Mouse (Mus musculus): ENCODE results near the gene Wnt7b. TPM values are rescaled to one million over a fixed set of nuclear protein-coding genes. Genes with fewer than 3 reads are reported as not detected.

Wnt7b gene
- polyA plus RNA-seq (2016; fragmentation: Nextera tagmentation; extraction: Ambion mirVana) = 78.3 and 79.5 TPM in 2 replicates

- H3K9me3 ChIP-seq (replicated peaks) = no peaks in the 10 kb centered on the region
- ATAC-seq (ENCODE audit: low FRiP score) = no peak
- H3K27ac ChIP-seq = peak within 1 kb of the TSS; percentile 80
- H3K4me2 ChIP-seq (replicated peaks) = peak within 1 kb of the TSS; percentile 95
- peaks cover 62% of the 10 kb centered on the region for H3K27me3 ChIP-seq
- WGBS = 2% methylated on average over 19 of the region's 19 CpGs
- peak within 1 kb of the TSS; percentile 76 for H3K4me3 ChIP-seq
- H3K4me1 ChIP-seq = peaks cover 42% of the 10 kb centered on the region
- H3K9ac ChIP-seq = peak within 1 kb of the TSS; percentile 80
- H3K36me3 ChIP-seq = no peaks in the 10 kb centered on the region
Measured at GRCm38 (mm10) chr15:85582356-85582910, at the start of gene Wnt7b. Gene Wnt7b, minus strand, starts transcription at chr15:85582473.

GRCm38 (mm10) chr15:85631591-85631990 lies 49.3 kb upstream of the Wnt7b start:
- H3K4me1 ChIP-seq = peaks cover 14% of the 10 kb centered on the region
- H3K9ac ChIP-seq = no peak overlapping the region
- H3K27ac ChIP-seq = no peak overlapping the region
- H3K4me2 ChIP-seq (replicated peaks) = no peak overlapping the region
- no peaks in the 10 kb centered on the region for H3K36me3 ChIP-seq
- H3K27me3 ChIP-seq = peaks cover 24% of the 10 kb centered on the region
- no peak overlapping the region for H3K4me3 ChIP-seq
- ATAC-seq (ENCODE audit: low FRiP score) = no peak
- no peaks in the 10 kb centered on the region for H3K9me3 ChIP-seq (replicated peaks)
- WGBS = 44% methylated on average over 2 of the region's 2 CpGs

GRCm38 (mm10) chr15:85629924-85630545 lies 47.8 kb upstream of the Wnt7b start:
- ATAC-seq (ENCODE audit: low FRiP score) = no peak

GRCm38 (mm10) chr15:85625666-85626279 lies 43.5 kb upstream of the Wnt7b start:
- Histone ChIP-seq H3K4me2 (replicated peaks) (peak overlapping the region; percentile 64), H3K27ac (peak overlapping the region; percentile 84), H3K9me3 (replicated peaks) (no peaks in the 10 kb centered on the region), H3K4me3 (peak overlapping the region; percentile 42), H3K27me3 (peaks cover 67% of the 10 kb centered on the region), H3K4me1 (peaks cover 18% of the 10 kb centered on the region; the same call in 1 of the 2 replicates), H3K9ac (peak overlapping the region; percentile 68), H3K36me3 (no peaks in the 10 kb centered on the region)
- ATAC-seq (ENCODE audit: low FRiP score) = peak; percentile 86
- 2% methylated on average over 65 of the region's 68 CpGs for WGBS

More at GRCm38 (mm10) chr15:85629924-85630545, 47.8 kb upstream of the Wnt7b start:
- 74% methylated on average over 7 of the region's 7 CpGs for WGBS
- no peak overlapping the region for H3K4me3 ChIP-seq
- H3K36me3 ChIP-seq = no peaks in the 10 kb centered on the region
- H3K4me2 ChIP-seq (replicated peaks) = no peak overlapping the region
- peaks cover 35% of the 10 kb centered on the region for H3K27me3 ChIP-seq
- peaks cover 27% of the 10 kb centered on the region for H3K4me1 ChIP-seq
- H3K9me3 ChIP-seq (replicated peaks) = no peaks in the 10 kb centered on the region
- H3K27ac ChIP-seq = no peak overlapping the region
- H3K9ac ChIP-seq = no peak overlapping the region

- Histone ChIP-seq H3K36me3 (no peaks in the 10 kb centered on the region), H3K27me3 (peaks cover 57% of the 10 kb centered on the region), H3K9ac (no peak overlapping the region), H3K27ac (no peak overlapping the region), H3K4me3 (no peak overlapping the region), H3K9me3 (replicated peaks) (no peaks in the 10 kb centered on the region), H3K4me2 (replicated peaks) (no peak overlapping the region), H3K4me1 (peaks cover 13% of the 10 kb centered on the region; the same call in 1 of the 2 replicates)
- ATAC-seq (ENCODE audit: low FRiP score) = no peak
- 80% methylated on average over 13 of the region's 13 CpGs for WGBS
Measured at GRCm38 (mm10) chr15:85622213-85622612, 39.9 kb upstream of the Wnt7b start.

- no peaks in the 10 kb centered on the region for H3K9me3 ChIP-seq (replicated peaks)
- WGBS = 34% methylated on average over 21 of the region's 21 CpGs
- H3K27ac ChIP-seq = no peak overlapping the region
- peaks cover 31% of the 10 kb centered on the region for H3K4me1 ChIP-seq
- no peak overlapping the region for H3K4me3 ChIP-seq
- no peaks in the 10 kb centered on the region for H3K36me3 ChIP-seq
- H3K9ac ChIP-seq = peak overlapping the region; percentile 23; the same call in 1 of the 2 replicates
- no peak for ATAC-seq (ENCODE audit: low FRiP score)
- peaks cover 42% of the 10 kb centered on the region for H3K27me3 ChIP-seq
- H3K4me2 ChIP-seq (replicated peaks) = no peak overlapping the region
Measured at GRCm38 (mm10) chr15:85615537-85616100, 33.3 kb upstream of the Wnt7b start.

GRCm38 (mm10) chr15:85615075-85615474 lies 32.8 kb upstream of the Wnt7b start:
- Histone ChIP-seq H3K9ac (0 out of 2 replicates have a peak overlapping the region, but pooled peaks have one; percentile 23), H3K9me3 (replicated peaks) (no peaks in the 10 kb centered on the region), H3K4me3 (no peak overlapping the region), H3K27ac (0 out of 2 replicates have a peak overlapping the region, but pooled peaks have one; percentile 82), H3K36me3 (no peaks in the 10 kb centered on the region), H3K27me3 (peaks cover 42% of the 10 kb centered on the region), H3K4me1 (peaks cover 32% of the 10 kb centered on the region), H3K4me2 (replicated peaks) (no peak overlapping the region)
- 43% methylated on average over 22 of the region's 22 CpGs for WGBS
- no peak for ATAC-seq (ENCODE audit: low FRiP score)

GRCm38 (mm10) chr15:85613358-85614266 lies 31.3 kb upstream of the Wnt7b start:
- Histone ChIP-seq H3K36me3 (no peaks in the 10 kb centered on the region), H3K9ac (peak overlapping the region; percentile 1; the same call in 1 of the 2 replicates), H3K4me1 (peaks cover 32% of the 10 kb centered on the region), H3K27me3 (peaks cover 40% of the 10 kb centered on the region), H3K27ac (peak overlapping the region; percentile 82), H3K4me3 (no peak overlapping the region), H3K9me3 (replicated peaks) (no peaks in the 10 kb centered on the region), H3K4me2 (replicated peaks) (no peak overlapping the region)
- WGBS = 67% methylated on average over 17 of the region's 17 CpGs
- peak; percentile 74 for ATAC-seq (ENCODE audit: low FRiP score)

GRCm38 (mm10) chr15:85612660-85613357 lies 30.5 kb upstream of the Wnt7b start:
- WGBS = 72% methylated on average over 8 of the region's 8 CpGs
- no peak for ATAC-seq (ENCODE audit: low FRiP score)
- H3K36me3 ChIP-seq = no peaks in the 10 kb centered on the region
- H3K9ac ChIP-seq = no peak overlapping the region
- peak overlapping the region; percentile 82 for H3K27ac ChIP-seq
- H3K9me3 ChIP-seq (replicated peaks) = no peaks in the 10 kb centered on the region
- H3K4me1 ChIP-seq = peaks cover 32% of the 10 kb centered on the region
- no peak overlapping the region for H3K4me3 ChIP-seq
- H3K4me2 ChIP-seq (replicated peaks) = no peak overlapping the region
- peaks cover 35% of the 10 kb centered on the region for H3K27me3 ChIP-seq

- Histone ChIP-seq H3K36me3 (no peaks in the 10 kb centered on the region), H3K27ac (no peak overlapping the region), H3K27me3 (peaks cover 29% of the 10 kb centered on the region), H3K4me3 (no peak overlapping the region), H3K4me1 (peaks cover 32% of the 10 kb centered on the region), H3K9ac (no peak overlapping the region), H3K4me2 (replicated peaks) (no peak overlapping the region), H3K9me3 (replicated peaks) (no peaks in the 10 kb centered on the region)
- WGBS = 80% methylated on average over 16 of the region's 16 CpGs
- no peak for ATAC-seq (ENCODE audit: low FRiP score)
Measured at GRCm38 (mm10) chr15:85611701-85612520, 29.6 kb upstream of the Wnt7b start.
